ENCODE assay signal across 8 mouse cellular contexts in the genomic region with DNA sequence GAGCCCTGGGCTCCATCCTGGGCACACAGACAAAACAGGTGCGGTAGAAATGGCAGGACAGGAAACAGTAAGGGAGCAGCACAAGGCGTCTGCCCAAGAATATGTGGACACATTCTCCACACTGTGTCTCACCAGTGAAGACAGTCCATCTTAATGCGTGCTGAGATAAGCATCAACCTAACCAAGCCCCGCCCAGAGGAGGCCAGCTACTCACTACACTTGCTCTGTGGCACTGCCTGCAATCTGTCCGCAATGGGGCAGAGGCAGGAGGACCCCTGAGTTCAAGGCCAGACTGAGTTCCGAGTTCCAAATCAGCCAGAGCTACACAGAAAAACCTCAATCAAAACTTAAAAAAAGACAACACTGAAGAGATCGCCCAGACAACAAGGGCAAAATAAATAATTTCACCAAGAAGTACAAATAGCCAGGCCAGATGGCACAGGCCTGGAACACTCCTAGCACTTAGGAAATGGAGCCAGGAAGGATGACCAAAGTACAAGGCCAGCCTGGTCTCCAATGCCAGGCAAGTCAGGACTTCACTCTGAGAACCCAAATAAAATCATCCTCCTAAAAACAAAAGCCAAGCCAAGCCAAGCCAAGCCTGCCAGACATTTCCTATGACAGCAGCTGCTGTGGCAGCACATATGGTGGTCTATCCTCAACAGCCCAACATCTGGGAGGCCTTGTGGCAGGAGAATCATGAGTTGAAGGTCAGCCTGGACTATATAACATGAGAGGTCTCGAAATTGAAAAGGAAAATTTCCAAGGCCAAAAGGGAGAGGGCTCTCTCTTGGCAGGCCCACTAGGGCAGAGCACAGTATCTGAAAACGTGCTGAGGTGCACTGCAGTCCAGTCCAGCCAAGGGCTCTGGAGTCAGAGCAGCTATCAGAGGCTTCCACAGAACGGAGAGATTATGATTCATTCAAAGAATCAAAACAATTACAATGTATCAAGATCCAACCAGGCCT. TPM values are rescaled to one million over a fixed set of nuclear protein-coding genes. Genes with fewer than 3 reads are reported as not detected.
DNase-seq lines count a peak whose midpoint lies in the region; ATAC-seq and TF ChIP-seq lines count a peak whose summit lies in the region.

No protein-coding gene starts in this region.

- ATAC-seq in cerebellum, adult (ENCODE audit: insufficient number of reproducible peaks, low FRiP score, low TSS enrichment), result 0 out of 2 replicates have a peak, but pooled peaks have one; percentile 10
- ATAC-seq in megakaryocyte, adult 5-6 weeks (ENCODE audit: poor library complexity, severe bottlenecking), result no peak

- H3K36me3 ChIP-seq in E14TG2a.4 (ENCODE audit: insufficient read depth, low read length), result peaks cover 10% of the 10 kb centered on the region

- 21% methylated on average over 10 of the region's 10 CpGs for WGBS in cerebellum, adult 2 months

- no peak for TF ChIP-seq CTCF in E14TG2a.4 (conservative IDR thresholded peaks at IDR 0.05; ENCODE audit: low read length)
- TF ChIP-seq CTCF in cerebellum, adult 2 months (IDR thresholded peaks at IDR 0.05; ENCODE audit: borderline replicate concordance, insufficient read depth, low read depth, low read length), result no peak

- DNase-seq in cerebellum, postnatal 4 days (ENCODE audit: low spot score in 2 of 2), result no peak
- DNase-seq in kidney, adult 9 months, result peak; percentile 71
- DNase-seq in kidney, postnatal 4 days, result no peak
- peak; percentile 61 to 81 for DNase-seq in cerebellum, adult 2 months
- no peak for DNase-seq in frontal cortex, adult 2 months (ENCODE audit: extremely low spot score in 1 of 2, low spot score in 1 of 2)

- no peak for TF ChIP-seq POLR2A in cerebellum, adult 2 months (IDR thresholded peaks at IDR 0.05; ENCODE audit: borderline replicate concordance, insufficient read depth, low read length)

- H3K4me1 ChIP-seq in E14TG2a.4 (replicated peaks; ENCODE audit: low read depth, low read length), result peaks cover 80% of the 10 kb centered on the region
- peaks cover 16% of the 10 kb centered on the region for H3K4me1 ChIP-seq in cerebellum, adult 2 months (ENCODE audit: control insufficient read depth, insufficient read depth, low read length)

- H3K27ac ChIP-seq in cerebellum, adult 2 months (ENCODE audit: insufficient read depth, low read length), result peak overlapping the region; percentile 84

- H3K27me3 ChIP-seq in E14TG2a.4 (ENCODE audit: insufficient read depth, low read length), result no peaks in the 10 kb centered on the region
- H3K27me3 ChIP-seq in cerebellum, adult 2 months (ENCODE audit: control insufficient read depth, insufficient read depth, low read length), result no peaks in the 10 kb centered on the region

- H3K9me3 ChIP-seq in E14TG2a.4 (ENCODE audit: low read length), result no peaks in the 10 kb centered on the region

- peak overlapping the region; percentile 17; the same call in 1 of the 2 replicates for H3K4me3 ChIP-seq in E14TG2a.4 (replicated peaks; ENCODE audit: low read length)
- H3K4me3 ChIP-seq in cerebellum, adult 2 months (replicated peaks; ENCODE audit: insufficient read depth, low read depth, low read length), result no peak overlapping the region

RNA-seq across cellular contexts. Expression of a gene that starts 15.4 kb away (rescaled TPM):
- 152 and 156 TPM in 2 replicates for polyA plus RNA-seq in cerebellum, adult 2 months (2012; rRNA removed)
- 40.4 and 43.6 TPM in 2 replicates for total RNA-seq in megakaryocyte, adult 5-6 weeks (2015)
- total RNA-seq in megakaryocyte, adult 5-6 weeks (2017), result 60.4 and 72.7 TPM in 2 replicates
- polyA plus RNA-seq in frontal cortex, adult 2 months (2012; rRNA removed), result 157 and 178 TPM in 2 replicates

RNA-seq across cellular contexts. Expression of a gene that starts 32.9 kb away (rescaled TPM):
- 81.7 and 85.3 TPM in 2 replicates for polyA plus RNA-seq in cerebellum, adult 2 months (2012; rRNA removed)
- total RNA-seq in megakaryocyte, adult 5-6 weeks (2015), result 109 and 136 TPM in 2 replicates
- total RNA-seq in megakaryocyte, adult 5-6 weeks (2017), result 97.1 and 98.6 TPM in 2 replicates
- 66.1 and 78.6 TPM in 2 replicates for polyA plus RNA-seq in frontal cortex, adult 2 months (2012; rRNA removed)

RNA-seq across cellular contexts. Expression of a gene that starts 51.2 kb away (rescaled TPM):
- 18.2 and 18.5 TPM in 2 replicates for polyA plus RNA-seq in cerebellum, adult 2 months (2012; rRNA removed)
- total RNA-seq in megakaryocyte, adult 5-6 weeks (2015), result 2.6 and 3.5 TPM in 2 replicates
- total RNA-seq in megakaryocyte, adult 5-6 weeks (2017), result 3.0 and 3.1 TPM in 2 replicates
- polyA plus RNA-seq in frontal cortex, adult 2 months (2012; rRNA removed), result 9.5 and 10.5 TPM in 2 replicates

Comparison
In these comparisons a context has a peak if more than half of its experiments do, and no peak if none do; other contexts are left out.
1. DNase-seq: peak in kidney, adult 9 months (single experiment) and cerebellum, adult 2 months (2 of 2); none in cerebellum, postnatal 4 days (0 of 2), kidney, postnatal 4 days (0 of 2) and frontal cortex, adult 2 months (0 of 2).